Mouse (Mus musculus) kidney, postnatal 25 days (tissue): ENCODE data around the gene Cplx3.

ENCODE experiments used
- DNase-seq, 2 experiments: peaks; one replicate each; pipeline ENCODE4 v3.0.0; 2021; ENCODE audit warnings: mixed read lengths in 2 of 2

Gene Cplx3

GRCm38 (mm10) chr9:57598851-57599563 lies 7.1 kb downstream of the Cplx3 start:
- DNase-seq, result peak; percentile 60 to 90

GRCm38 (mm10) chr9:57597929-57598382 lies 8.1 kb downstream of the Cplx3 start:
- peak; percentile 55 to 64 for DNase-seq

- DNase-seq, result no peak
These were observed 8.8 kb downstream of the Cplx3 start for GRCm38 (mm10) chr9:57597265-57597664.

GRCm38 (mm10) chr9:57594174-57594509 lies 11.9 kb downstream of the Cplx3 start:
- DNase-seq, result no peak

- DNase-seq, result peak; percentile 78 to 90
These were observed 12.5 kb downstream of the Cplx3 start for GRCm38 (mm10) chr9:57593454-57594173.

GRCm38 (mm10) chr9:57590726-57591125 lies 15.4 kb downstream of the Cplx3 start:
- no peak for DNase-seq

- DNase-seq, result peak; percentile 79 to 93
These were observed 16.6 kb downstream of the Cplx3 start, which contains the start of gene Ulk3 for GRCm38 (mm10) chr9:57589224-57590126. Ulk3 (plus strand) TSS chr9:57589452.

GRCm38 (mm10) chr9:57584991-57585390 lies 21.1 kb downstream of the Cplx3 start:
- no peak for DNase-seq

GRCm38 (mm10) chr9:57577144-57577849 lies 28.8 kb downstream of the Cplx3 start:
- no peak for DNase-seq

- no peak for DNase-seq
These were observed 30.5 kb downstream of the Cplx3 start for GRCm38 (mm10) chr9:57575577-57575976.

GRCm38 (mm10) chr9:57574397-57574796 lies 31.7 kb downstream of the Cplx3 start:
- DNase-seq, result no peak

- DNase-seq, result peak; percentile 45 to 78
These were observed 37.6 kb downstream of the Cplx3 start for GRCm38 (mm10) chr9:57568500-57568899.

GRCm38 (mm10) chr9:57566846-57567245 lies 39.2 kb downstream of the Cplx3 start:
- peak; percentile 79 to 92 for DNase-seq

GRCm38 (mm10) chr9:57565741-57566221 lies 40.3 kb downstream of the Cplx3 start:
- DNase-seq, result peak in 1 of 2 experiments; percentile 44

GRCm38 (mm10) chr9:57564609-57565008 lies 41.5 kb downstream of the Cplx3 start:
- peak; percentile 40 to 63 for DNase-seq

GRCm38 (mm10) chr9:57562896-57563372 lies 43.1 kb downstream of the Cplx3 start:
- peak; percentile 52 to 74 for DNase-seq

- peak; percentile 71 to 78 for DNase-seq
These were observed 44.4 kb downstream of the Cplx3 start for GRCm38 (mm10) chr9:57561711-57562099.

- peak; percentile 95 to 96 for DNase-seq
These were observed 45.0 kb downstream of the Cplx3 start, which contains the start of gene Scamp2 for GRCm38 (mm10) chr9:57560861-57561710. Scamp2 (plus strand) TSS chr9:57560943.

GRCm38 (mm10) chr9:57560263-57560662 lies 45.8 kb downstream of the Cplx3 start:
- no peak for DNase-seq

- DNase-seq, result no peak
These were observed 46.5 kb downstream of the Cplx3 start for GRCm38 (mm10) chr9:57559568-57559967.

GRCm38 (mm10) chr9:57558625-57559024 lies 47.5 kb downstream of the Cplx3 start:
- DNase-seq, result no peak
